10 mouse cellular contexts compared by ENCODE assay signal in the genomic region with DNA sequence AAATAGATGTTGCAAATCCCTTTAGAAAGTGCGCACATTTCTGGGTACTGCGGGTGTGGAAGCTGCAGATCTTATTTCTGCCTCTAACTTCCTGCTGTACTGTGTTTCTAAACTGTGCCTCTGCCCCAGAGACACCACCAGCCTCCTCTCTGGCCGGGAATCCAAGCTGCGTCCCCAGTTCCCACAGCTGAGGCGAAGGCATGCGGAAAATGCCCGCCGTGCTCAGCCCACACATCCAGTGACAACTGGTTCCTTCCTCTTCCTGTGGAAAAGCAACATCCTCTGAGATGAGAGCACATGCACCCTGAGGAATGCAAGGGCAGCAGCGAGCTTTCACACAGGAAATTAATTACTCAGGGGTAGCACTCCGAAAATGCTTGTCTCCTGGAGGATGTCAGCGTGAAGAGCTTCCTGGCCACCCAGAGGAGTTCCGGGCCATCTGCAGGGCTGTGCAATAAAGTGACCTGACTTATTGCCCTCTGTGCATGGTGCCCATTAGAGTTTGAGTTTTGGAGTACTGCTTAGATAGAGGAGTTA. TPM values are rescaled to one million over a fixed set of nuclear protein-coding genes. Genes with fewer than 3 reads are reported as not detected.
DNase-seq lines count a peak whose midpoint lies in the region; ATAC-seq and TF ChIP-seq lines count a peak whose summit lies in the region.
"Had no signal": no experiment of that assay in that cellular context is flagged by ENCODE, and none has a peak within 500 bp of the region (broad histone marks: within the 10 kb centered on the region; RNA-seq: fewer than 3 reads in every experiment).

No protein-coding gene starts in this region.

- H3K4me3 ChIP-seq in left cerebral cortex, adult 2 months: 0 out of 2 replicates have a peak overlapping the region, but pooled peaks have one; percentile 1
- no peak overlapping the region; the same call in 1 of the 2 replicates for H3K4me3 ChIP-seq in heart, adult 2 months
- H3K4me3 ChIP-seq in intestine, embryonic 16.5 days (ENCODE audit: low read length): no peak overlapping the region
- no peak overlapping the region for H3K4me3 ChIP-seq in liver, embryonic 15.5 days (replicated peaks)

- no peaks in the 10 kb centered on the region for H3K79me2 ChIP-seq in heart, adult 2 months (replicated peaks; ENCODE audit: control insufficient read depth, insufficient read depth, low read length)

- TF ChIP-seq POLR2A in heart, adult 2 months (IDR thresholded peaks at IDR 0.05; ENCODE audit: insufficient read depth, low read depth, low read length): no peak

- no peaks in the 10 kb centered on the region for H3K27me3 ChIP-seq in heart, adult 2 months (ENCODE audit: control insufficient read depth, insufficient read depth, low read length)
- H3K27me3 ChIP-seq in intestine, embryonic 16.5 days (replicated peaks; ENCODE audit: control insufficient read depth, insufficient read depth, low read length): no peaks in the 10 kb centered on the region
- H3K27me3 ChIP-seq in liver, embryonic 15.5 days: no peaks in the 10 kb centered on the region
- H3K27me3 ChIP-seq: CH12.LX had no signal

- H3K4me2 ChIP-seq in intestine, embryonic 16.5 days (ENCODE audit: low read depth, low read length): no peak overlapping the region
- no peak overlapping the region for H3K4me2 ChIP-seq in liver, embryonic 15.5 days

- DNase-seq in left cerebral cortex, adult 2 months (ENCODE audit: extremely low spot score in 1 of 2, low spot score in 2 of 2): peak in 1 of 2 experiments; percentile 20
- no peak for DNase-seq in left cerebral cortex, adult 11 months (ENCODE audit: low spot score)
- DNase-seq in embryo, embryonic 9.5 days (ENCODE audit: extremely low spot score): peak; percentile 76
- DNase-seq in heart, adult 2 months: peak; percentile 65 to 78
- peak; percentile 66 for DNase-seq in naive thymus-derived CD4-positive, alpha-beta T cell, adult 2 months (ENCODE audit: low read depth)
- DNase-seq in cerebellum, postnatal 36 days: no peak

- peaks cover 9% of the 10 kb centered on the region for H3K36me3 ChIP-seq in heart, adult 2 months (ENCODE audit: control insufficient read depth, insufficient read depth, low read length)
- no peaks in the 10 kb centered on the region for H3K36me3 ChIP-seq in intestine, embryonic 16.5 days (ENCODE audit: control insufficient read depth, insufficient read depth, low read length)
- H3K36me3 ChIP-seq in liver, embryonic 15.5 days (replicated peaks): no peaks in the 10 kb centered on the region

- peak overlapping the region; percentile 8; the same call in 1 of the 2 replicates for H3K9ac ChIP-seq in heart, adult 2 months (ENCODE audit: low read depth, low read length)
- no peak overlapping the region for H3K9ac ChIP-seq in intestine, embryonic 16.5 days (ENCODE audit: low read depth, low read length)
- H3K9ac ChIP-seq in liver, embryonic 15.5 days: no peak overlapping the region

- TF ChIP-seq CTCF in left cerebral cortex, adult 2 months (IDR thresholded peaks at IDR 0.05): no peak
- no peak for TF ChIP-seq CTCF in heart, adult 2 months (IDR thresholded peaks at IDR 0.05)

- intact Hi-C loops in left cerebral cortex, adult 2 months (cut with DNase I): loop anchor here (2.0 kb wide), 1 partner anchor 289 kb away; no protein-coding TSS in a partner anchor
- intact Hi-C loops in heart, adult 2 months (cut with DNase I): no loop called here

- H3K27ac ChIP-seq in left cerebral cortex, adult 2 months: peak overlapping the region; percentile 62
- peak overlapping the region; percentile 63 for H3K27ac ChIP-seq in heart, adult 2 months
- H3K27ac ChIP-seq in intestine, embryonic 16.5 days (ENCODE audit: low read length): peak overlapping the region; percentile 71
- peak overlapping the region; percentile 66 for H3K27ac ChIP-seq in liver, embryonic 15.5 days (replicated peaks)

- peaks cover 22% of the 10 kb centered on the region for H3K4me1 ChIP-seq in heart, adult 2 months (ENCODE audit: control insufficient read depth, insufficient read depth, low read length)
- H3K4me1 ChIP-seq in intestine, embryonic 16.5 days (ENCODE audit: control insufficient read depth, insufficient read depth, low read length): peaks cover 25% of the 10 kb centered on the region
- peaks cover 16% of the 10 kb centered on the region for H3K4me1 ChIP-seq in liver, embryonic 15.5 days (replicated peaks)

- TF ChIP-seq EP300 in heart, adult 2 months (IDR thresholded peaks at IDR 0.05; ENCODE audit: insufficient read depth, low read depth, low read length): 0 out of 2 replicates have a peak, but pooled peaks have one; percentile 67

- 22% methylated on average over 12 of the region's 12 CpGs for WGBS in heart, adult 2 months
- 24% methylated on average over 12 of the region's 12 CpGs for WGBS in intestine, embryonic 16.5 days
- WGBS in liver, embryonic 15.5 days (ENCODE audit: insufficient replicate concordance): 30% methylated on average over 12 of the region's 12 CpGs

- ATAC-seq in intestine, embryonic 16.5 days: peak; percentile 78
- peak; percentile 43 for ATAC-seq in liver, embryonic 15.5 days (ENCODE audit: insufficient read depth)

- no peaks in the 10 kb centered on the region for H3K9me3 ChIP-seq in intestine, embryonic 16.5 days (ENCODE audit: control insufficient read depth, low read length)
- H3K9me3 ChIP-seq in liver, embryonic 15.5 days (replicated peaks): no peaks in the 10 kb centered on the region

RNA-seq across cellular contexts. Expression of a gene that starts 45.9 kb away (rescaled TPM):
- total RNA-seq in left cerebral cortex, adult 2 months (2021): not detected
- total RNA-seq in heart, adult 2 months (2021): not detected
- polyA plus RNA-seq in heart, adult 2 months (2012; rRNA removed): not detected in 2 replicates
- polyA plus RNA-seq in intestine, embryonic 16.5 days (2015; fragmentation: Nextera tagmentation; extraction: Ambion mirVana): not detected in 2 replicates
- polyA plus RNA-seq in liver, embryonic 15.5 days (2015; fragmentation: Nextera tagmentation; extraction: Ambion mirVana): not detected in 2 replicates
- total RNA-seq: CH12.LX had no signal
- polyA plus RNA-seq: gonadal fat pad, adult 2 months had no signal

Comparison
In these comparisons a context has a peak if more than half of its experiments do, and no peak if none do; other contexts are left out.
1. DNase-seq: peak in embryo, embryonic 9.5 days (single experiment), heart, adult 2 months (2 of 2) and naive thymus-derived CD4-positive, alpha-beta T cell, adult 2 months (single experiment); none in left cerebral cortex, adult 11 months (single experiment) and cerebellum, postnatal 36 days (0 of 2).
2. Peak in every context shown above with its lines, with median percentiles within 50 percentile points of each other: H3K27ac ChIP-seq.